Mouse (Mus musculus): ENCODE measurements around the gene Ccnt2.

The Ccnt2 gene

GRCm38 (mm10) chr1:127788943-127789342 is 15.0 kb downstream of the Ccnt2 start:
- no peak for DNase-seq (ENCODE audit: extremely low spot score, low spot score)

GRCm38 (mm10) chr1:127793459-127793858 is 19.5 kb downstream of the Ccnt2 start:
- DNase-seq (ENCODE audit: extremely low spot score, low spot score), result no peak

GRCm38 (mm10) chr1:127795087-127795769 is 21.3 kb downstream of the Ccnt2 start:
- DNase-seq (ENCODE audit: extremely low spot score, low spot score), result no peak

- no peak for DNase-seq (ENCODE audit: extremely low spot score, low spot score)
Observed at GRCm38 (mm10) chr1:127796341-127796740, 22.4 kb downstream of the Ccnt2 start.

- no peak for DNase-seq (ENCODE audit: extremely low spot score, low spot score)
Observed at GRCm38 (mm10) chr1:127796752-127797151, 22.8 kb downstream of the Ccnt2 start.

- no peak for DNase-seq (ENCODE audit: extremely low spot score, low spot score)
Observed at GRCm38 (mm10) chr1:127802916-127803315, 29.0 kb downstream of the Ccnt2 start.

- DNase-seq (ENCODE audit: extremely low spot score, low spot score), result no peak
Observed at GRCm38 (mm10) chr1:127808671-127809070, 34.7 kb downstream of the Ccnt2 start.

- DNase-seq (ENCODE audit: extremely low spot score, low spot score), result no peak
Observed at GRCm38 (mm10) chr1:127812929-127813328, 39.0 kb downstream of the Ccnt2 start.

GRCm38 (mm10) chr1:127816381-127816780 is 42.4 kb downstream of the Ccnt2 start:
- DNase-seq (ENCODE audit: extremely low spot score, low spot score), result no peak

GRCm38 (mm10) chr1:127827325-127827724 is 53.4 kb downstream of the Ccnt2 start:
- no peak for DNase-seq (ENCODE audit: extremely low spot score, low spot score)

- no peak for DNase-seq (ENCODE audit: extremely low spot score, low spot score)
Observed at GRCm38 (mm10) chr1:127830215-127830921, 56.4 kb downstream of the Ccnt2 start.

GRCm38 (mm10) chr1:127833714-127834113 is 59.8 kb downstream of the Ccnt2 start:
- DNase-seq (ENCODE audit: extremely low spot score, low spot score), result no peak

GRCm38 (mm10) chr1:127834202-127834601 is 60.2 kb downstream of the Ccnt2 start:
- no peak for DNase-seq (ENCODE audit: extremely low spot score, low spot score)

GRCm38 (mm10) chr1:127836619-127837018 is 62.7 kb downstream of the Ccnt2 start:
- no peak for DNase-seq (ENCODE audit: extremely low spot score, low spot score)

- DNase-seq (ENCODE audit: extremely low spot score, low spot score), result no peak
Observed at GRCm38 (mm10) chr1:127838602-127839001, 64.6 kb downstream of the Ccnt2 start.

- DNase-seq (ENCODE audit: extremely low spot score, low spot score), result no peak
Observed at GRCm38 (mm10) chr1:127845472-127845871, 71.5 kb downstream of the Ccnt2 start.

GRCm38 (mm10) chr1:127850075-127850610 is 76.2 kb downstream of the Ccnt2 start:
- no peak for DNase-seq (ENCODE audit: extremely low spot score, low spot score)

GRCm38 (mm10) chr1:127854486-127855222 is 80.7 kb downstream of the Ccnt2 start, which contains the start of gene Map3k19:
Gene Map3k19 (minus strand): TSS chr1:127855031.
- no peak for DNase-seq (ENCODE audit: extremely low spot score, low spot score)
